8 mouse cellular contexts compared by ENCODE assay signal in genomic region chr8:111853861-111854501, GRCm38 (mm10). TPM values are rescaled to one million over a fixed set of nuclear protein-coding genes. Genes with fewer than 3 reads are reported as not detected.
DNase-seq lines count a peak whose midpoint lies in the region; ATAC-seq and TF ChIP-seq lines count a peak whose summit lies in the region.

Gene Cfdp1 (minus strand): TSS chr8:111854291.

- no peaks in the 10 kb centered on the region for H3K36me3 ChIP-seq in heart, embryonic 12.5 days
- H3K36me3 ChIP-seq in kidney, postnatal 0 days (ENCODE audit: insufficient read depth, low read length) = no peaks in the 10 kb centered on the region
- H3K36me3 ChIP-seq in liver, embryonic 11.5 days (ENCODE audit: control insufficient read depth, insufficient read depth, low read length) = no peaks in the 10 kb centered on the region; the same call in 1 of the 2 replicates
- H3K36me3 ChIP-seq in stomach, embryonic 14.5 days (ENCODE audit: control insufficient read depth, insufficient read depth, low read length) = no peaks in the 10 kb centered on the region; the same call in 1 of the 2 replicates

- H3K4me2 ChIP-seq in heart, embryonic 12.5 days = peak within 1 kb of the TSS; percentile 92
- H3K4me2 ChIP-seq in kidney, postnatal 0 days (ENCODE audit: low read length) = peak within 1 kb of the TSS; percentile 90
- peak within 1 kb of the TSS; percentile 96 for H3K4me2 ChIP-seq in liver, embryonic 11.5 days
- H3K4me2 ChIP-seq in stomach, embryonic 14.5 days (replicated peaks; ENCODE audit: low read depth, low read length) = peak within 1 kb of the TSS; percentile 80

- no peaks in the 10 kb centered on the region for H3K27me3 ChIP-seq in heart, embryonic 12.5 days (replicated peaks)
- H3K27me3 ChIP-seq in kidney, postnatal 0 days (ENCODE audit: insufficient read depth, low read length) = no peaks in the 10 kb centered on the region
- H3K27me3 ChIP-seq in liver, embryonic 11.5 days (replicated peaks; ENCODE audit: control insufficient read depth, insufficient read depth, low read length) = no peaks in the 10 kb centered on the region
- no peaks in the 10 kb centered on the region for H3K27me3 ChIP-seq in stomach, embryonic 14.5 days (ENCODE audit: control insufficient read depth, insufficient read depth, low read length)

- peak within 1 kb of the TSS; percentile 89 for H3K9ac ChIP-seq in heart, embryonic 12.5 days
- peak within 1 kb of the TSS; percentile 78 for H3K9ac ChIP-seq in kidney, postnatal 0 days (ENCODE audit: low read depth, low read length)
- peak within 1 kb of the TSS; percentile 89 for H3K9ac ChIP-seq in liver, embryonic 11.5 days (ENCODE audit: low read depth, low read length)
- peak within 1 kb of the TSS; percentile 77 for H3K9ac ChIP-seq in stomach, embryonic 14.5 days (replicated peaks; ENCODE audit: low read depth, low read length)

- peak; percentile 49; the same call in 1 of the 2 replicates for TF ChIP-seq CTCF in kidney, postnatal 0 days (IDR thresholded peaks at IDR 0.05; ENCODE audit: low read depth)

- peak; percentile 100 for ATAC-seq in erythroid progenitor cell, adult 5-6 weeks (replicated peaks; ENCODE audit: low FRiP score, poor library complexity, severe bottlenecking)
- ATAC-seq in heart, embryonic 12.5 days (ENCODE audit: insufficient number of reproducible peaks, low FRiP score) = peak; percentile 100
- peak; percentile 100 for ATAC-seq in kidney, postnatal 0 days (replicated peaks; ENCODE audit: low FRiP score, low read depth)
- ATAC-seq in liver, embryonic 11.5 days (replicated peaks; ENCODE audit: low FRiP score) = peak; percentile 100
- peak; percentile 100 for ATAC-seq in stomach, embryonic 14.5 days (ENCODE audit: insufficient number of reproducible peaks, insufficient read depth, low FRiP score, low read depth)

- H3K4me3 ChIP-seq in heart, embryonic 12.5 days = peak within 1 kb of the TSS; percentile 82
- peak within 1 kb of the TSS; percentile 66 for H3K4me3 ChIP-seq in kidney, postnatal 0 days (replicated peaks; ENCODE audit: low read depth, low read length)
- peak within 1 kb of the TSS; percentile 84 for H3K4me3 ChIP-seq in liver, embryonic 11.5 days (ENCODE audit: low read depth, low read length)
- peak within 1 kb of the TSS; percentile 91 for H3K4me3 ChIP-seq in stomach, embryonic 14.5 days (ENCODE audit: low read depth, low read length)

- H3K4me1 ChIP-seq in heart, embryonic 12.5 days (replicated peaks) = peaks cover 18% of the 10 kb centered on the region
- H3K4me1 ChIP-seq in kidney, postnatal 0 days (replicated peaks; ENCODE audit: insufficient read depth, low read length) = no peaks in the 10 kb centered on the region
- H3K4me1 ChIP-seq in liver, embryonic 11.5 days (replicated peaks; ENCODE audit: control insufficient read depth, insufficient read depth, low read length) = peaks cover 16% of the 10 kb centered on the region
- H3K4me1 ChIP-seq in stomach, embryonic 14.5 days (ENCODE audit: control insufficient read depth, insufficient read depth, low read length) = 0 out of 2 replicates have a peak, but pooled peaks cover 8% of the 10 kb centered on the region

- peak within 1 kb of the TSS; percentile 39; the same call in 1 of the 2 replicates for H3K27ac ChIP-seq in heart, embryonic 12.5 days (ENCODE audit: poor library complexity, severe bottlenecking)
- peak within 1 kb of the TSS; percentile 42; the same call in 1 of the 2 replicates for H3K27ac ChIP-seq in kidney, postnatal 0 days
- peak within 1 kb of the TSS; percentile 30; the same call in 1 of the 2 replicates for H3K27ac ChIP-seq in liver, embryonic 11.5 days (ENCODE audit: low read depth, low read length)
- peak within 1 kb of the TSS; percentile 52; the same call in 1 of the 2 replicates for H3K27ac ChIP-seq in stomach, embryonic 14.5 days (ENCODE audit: low read length)

- no peaks in the 10 kb centered on the region for H3K9me3 ChIP-seq in heart, embryonic 12.5 days (replicated peaks)
- no peaks in the 10 kb centered on the region for H3K9me3 ChIP-seq in kidney, postnatal 0 days (replicated peaks; ENCODE audit: low read length)
- no peaks in the 10 kb centered on the region for H3K9me3 ChIP-seq in liver, embryonic 11.5 days (ENCODE audit: control insufficient read depth, low read length)
- H3K9me3 ChIP-seq in stomach, embryonic 14.5 days (ENCODE audit: control insufficient read depth, low read depth, low read length) = no peaks in the 10 kb centered on the region

- DNase-seq in CD4-positive helper T cell, adult 2 months (ENCODE audit: low read depth, low spot score) = peak; percentile 97
- peak; percentile 90 for DNase-seq in brain, embryonic 18.5 days (ENCODE audit: low read depth, low spot score)
- DNase-seq in kidney, postnatal 0 days (ENCODE audit: low spot score) = peak; percentile 98
- DNase-seq in liver, embryonic 11.5 days (ENCODE audit: low spot score) = peak; percentile 91
- peak; percentile 96 for DNase-seq in naive thymus-derived CD4-positive, alpha-beta T cell, adult 2 months (ENCODE audit: low read depth)

- under 1% methylated on average over 53 of the region's 53 CpGs for WGBS in heart, embryonic 12.5 days
- under 1% methylated on average over 53 of the region's 53 CpGs for WGBS in kidney, postnatal 0 days
- WGBS in liver, embryonic 11.5 days = under 1% methylated on average over 53 of the region's 53 CpGs
- WGBS in stomach, embryonic 14.5 days = under 1% methylated on average over 53 of the region's 53 CpGs

RNA-seq across cellular contexts. Expression of gene Cfdp1, which starts in this region (rescaled TPM):
- total RNA-seq in erythroid progenitor cell, adult 5-6 weeks (2015; ENCODE audit: low replicate concordance) = 59.1 and 61.6 TPM in 2 replicates
- 38.0 and 46.9 TPM in 2 replicates for total RNA-seq in erythroid progenitor cell, adult 5-6 weeks (2017; ENCODE audit: low replicate concordance)
- polyA plus RNA-seq in heart, embryonic 12.5 days (2016; fragmentation: Nextera tagmentation; extraction: Ambion mirVana) = 144 and 149 TPM in 2 replicates
- 180 and 183 TPM in 2 replicates for polyA plus RNA-seq in kidney, postnatal 0 days (2015; fragmentation: Nextera tagmentation; extraction: Ambion mirVana)
- 218 and 234 TPM in 2 replicates for polyA plus RNA-seq in liver, embryonic 11.5 days (2014; fragmentation: Nextera tagmentation; extraction: Ambion mirVana)
- 206 and 215 TPM in 2 replicates for polyA plus RNA-seq in stomach, embryonic 14.5 days (2014; fragmentation: Nextera tagmentation; extraction: Ambion mirVana)

Comparison
In these comparisons a context has a peak if more than half of its experiments do, and no peak if none do; other contexts are left out.
1. Peak in every context shown above with its lines: DNase-seq, ATAC-seq, H3K4me3 ChIP-seq and H3K27ac ChIP-seq.